Mouse (Mus musculus) kidney, embryonic 15.5 days (tissue): ENCODE measurements around the gene Trpv2. TPM values are rescaled to one million over a fixed set of nuclear protein-coding genes. Genes with fewer than 3 reads are reported as not detected.

Source experiments
- ATAC-seq: fragments of 200-750 bp; cut with Nextera tagmentation; replicated peaks from 2 replicates; pipeline ENCODE4 v1.8.0; 2017; ENCODE audit warnings: moderate TSS enrichment; ENCODE audit not compliant: low FRiP score
- H3K27ac ChIP-seq: fragments of 300-500 bp; sonication (generic); 2 replicates; pipeline ENCODE4 v1.5.1; 2015; ENCODE audit warnings: mild to moderate bottlenecking, inconsistent platforms
- H3K27me3 ChIP-seq: fragments of 300-500 bp; sonication (generic); 2 replicates; pipeline ENCODE4 v1.6.1; 2015; ENCODE audit warnings: inconsistent platforms
- H3K36me3 ChIP-seq: fragments of 300-500 bp; sonication (generic); 2 replicates; pipeline ENCODE4 v1.6.1; 2015; ENCODE audit warnings: inconsistent platforms
- H3K4me1 ChIP-seq: fragments of 300-500 bp; sonication (generic); 2 replicates; pipeline ENCODE4 v1.6.1; 2015; ENCODE audit warnings: inconsistent platforms
- H3K4me2 ChIP-seq: fragments of 300-500 bp; sonication (generic); 2 replicates; pipeline ENCODE4 v1.6.1; 2015; ENCODE audit warnings: moderate library complexity, mild to moderate bottlenecking, inconsistent platforms
- H3K4me3 ChIP-seq: fragments of 300-500 bp; sonication (generic); replicated peaks from 2 replicates; pipeline ENCODE4 v1.5.1; 2015; ENCODE audit warnings: mild to moderate bottlenecking, inconsistent platforms
- H3K9ac ChIP-seq: fragments of 300-500 bp; sonication (generic); 2 replicates; pipeline ENCODE4 v1.6.1; 2015; ENCODE audit warnings: mild to moderate bottlenecking, inconsistent platforms
- H3K9me3 ChIP-seq: fragments of 300-500 bp; sonication (generic); replicated peaks from 2 replicates; pipeline ENCODE4 v1.6.1; 2016; ENCODE audit warnings: inconsistent platforms
- WGBS: fragments of 180-500 bp; shearing (Covaris S2); methylation state at CpG from one replicate; pipeline ENCODE4 v1.1.7; 2015; ENCODE audit warnings: mixed read lengths; 5-methylcytosine and 5-hydroxymethylcytosine counted together
- polyA plus RNA-seq: library from polyadenylated mRNA; unstranded; fragments of >200 nt; fragmentation: Nextera tagmentation; extraction: Ambion mirVana; gene quantifications from 2 replicates; pipeline ENCODE4 v1.2.1, GENCODE M21; 2015

Gene Trpv2
- polyA plus RNA-seq, 1 experiment from 2014 or later: 6.4 TPM

DNA sequence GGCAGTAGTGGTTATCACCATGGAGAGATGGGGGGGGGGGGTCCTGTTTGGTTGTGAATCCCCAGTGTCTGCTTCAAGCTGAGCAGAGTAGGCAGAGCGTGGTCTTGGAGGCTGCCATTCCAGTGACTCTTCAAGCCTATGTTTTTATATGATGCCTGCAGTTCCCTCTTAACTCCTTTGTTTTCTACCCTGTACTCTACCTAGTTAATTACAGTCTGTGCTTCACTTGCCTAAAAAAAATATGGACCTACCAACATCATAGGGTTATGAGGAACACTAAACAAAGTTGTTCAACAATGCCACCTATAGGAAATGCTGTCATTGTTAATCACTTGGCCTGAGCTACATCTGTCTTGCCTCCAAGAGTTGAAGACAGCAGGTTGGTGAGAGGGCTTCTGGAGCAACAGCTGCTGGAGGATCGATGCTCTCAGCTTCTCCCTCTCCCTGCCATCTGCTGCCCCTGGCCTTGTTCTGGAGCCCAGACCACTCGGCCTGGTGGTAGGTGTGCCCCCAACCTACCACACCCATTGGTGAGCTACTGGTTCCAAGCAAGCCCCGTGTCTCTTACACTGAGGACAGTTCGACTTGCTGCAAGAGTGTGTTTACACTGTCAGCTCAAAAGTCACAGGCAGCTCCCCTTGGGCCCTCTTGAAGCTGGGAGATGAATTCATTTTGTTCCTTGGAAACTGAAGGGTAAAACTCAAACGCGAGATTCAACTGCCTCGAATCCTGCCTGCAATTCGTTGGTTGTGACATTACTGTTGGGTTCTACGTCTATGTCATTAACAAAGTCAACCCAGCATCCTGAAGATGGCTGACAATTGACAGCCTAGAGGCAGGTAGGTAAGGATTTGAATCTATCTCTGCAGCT, 32.2 kb downstream of the Trpv2 start:
- no peak overlapping the region for H3K9ac ChIP-seq
- peak overlapping the region; percentile 63 for H3K27ac ChIP-seq
- no peak overlapping the region for H3K4me2 ChIP-seq
- peak overlapping the region; percentile 77; the same call in 1 of the 2 replicates for H3K4me3 ChIP-seq
- ATAC-seq: no peak
- WGBS: 62% methylated on average over 10 of the region's 10 CpGs
- no peaks in the 10 kb centered on the region for H3K9me3 ChIP-seq
- H3K4me1 ChIP-seq: peaks cover 33% of the 10 kb centered on the region
- peaks cover 76% of the 10 kb centered on the region for H3K36me3 ChIP-seq
- no peaks in the 10 kb centered on the region for H3K27me3 ChIP-seq

DNA sequence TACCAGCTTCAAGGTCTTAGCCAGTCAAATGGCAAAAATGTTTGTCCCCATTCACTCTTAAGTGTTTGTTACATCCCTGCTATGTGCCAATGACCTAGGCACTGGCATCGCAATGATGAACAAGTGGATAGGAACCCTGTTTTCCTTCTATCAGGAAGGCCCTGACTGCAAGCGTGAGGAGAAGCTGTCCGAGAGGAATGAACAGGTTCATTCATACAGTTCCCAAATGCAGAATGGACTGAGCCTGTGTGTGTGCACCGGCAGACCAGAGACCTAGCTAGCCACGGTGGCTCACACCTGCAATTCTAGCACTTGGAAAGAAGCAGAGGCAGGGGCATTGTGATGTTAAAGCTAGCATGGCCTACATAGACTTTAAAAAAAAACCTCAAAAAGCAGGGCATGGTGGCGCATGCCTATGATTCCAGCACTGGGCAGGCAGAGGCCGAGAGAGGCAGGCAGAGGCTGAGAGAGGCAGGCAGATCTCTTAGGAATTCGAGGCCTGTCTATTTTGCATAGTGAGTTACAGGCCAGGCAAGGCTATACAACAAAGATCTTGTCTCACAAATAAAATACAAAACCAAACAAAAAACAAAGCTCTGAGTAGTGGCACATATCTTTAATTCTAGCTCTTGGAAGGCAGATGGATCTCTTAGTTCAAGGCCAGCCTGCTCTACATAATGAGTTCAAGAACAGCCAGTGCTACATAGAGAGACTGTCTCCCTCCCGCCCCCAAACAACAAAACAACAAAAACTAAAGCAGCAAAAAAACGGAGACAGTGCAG, 33.1 kb downstream of the Trpv2 start:
- H3K27me3 ChIP-seq: no peaks in the 10 kb centered on the region
- H3K4me3 ChIP-seq: no peak overlapping the region
- no peak for ATAC-seq
- WGBS: 65% methylated on average over 10 of the region's 10 CpGs
- H3K9me3 ChIP-seq: no peaks in the 10 kb centered on the region
- peaks cover 30% of the 10 kb centered on the region for H3K4me1 ChIP-seq
- no peak overlapping the region for H3K9ac ChIP-seq
- H3K27ac ChIP-seq: peak overlapping the region; percentile 37; the same call in 1 of the 2 replicates
- peaks cover 80% of the 10 kb centered on the region for H3K36me3 ChIP-seq
- no peak overlapping the region for H3K4me2 ChIP-seq

DNA sequence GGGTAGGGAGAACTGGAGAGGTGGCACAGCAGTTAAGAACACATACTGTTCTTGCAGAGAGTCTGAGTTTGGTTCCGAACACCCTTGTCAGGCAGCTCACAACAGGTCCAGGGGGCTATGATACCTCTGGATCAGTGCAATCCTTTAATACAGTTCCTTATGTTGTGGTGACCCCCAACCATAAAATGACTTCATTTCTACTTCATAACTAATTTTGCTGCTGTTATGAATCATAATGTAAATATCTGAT, 33.6 kb downstream of the Trpv2 start:
- no peak for ATAC-seq
- Histone ChIP-seq H3K27ac (no peak overlapping the region; the same call in 1 of the 2 replicates), H3K4me1 (peaks cover 30% of the 10 kb centered on the region), H3K9me3 (no peaks in the 10 kb centered on the region), H3K9ac (no peak overlapping the region), H3K27me3 (no peaks in the 10 kb centered on the region), H3K36me3 (peaks cover 80% of the 10 kb centered on the region), H3K4me3 (no peak overlapping the region), H3K4me2 (no peak overlapping the region)
- 97% methylated on average over 1 of the region's 1 CpGs for WGBS

DNA sequence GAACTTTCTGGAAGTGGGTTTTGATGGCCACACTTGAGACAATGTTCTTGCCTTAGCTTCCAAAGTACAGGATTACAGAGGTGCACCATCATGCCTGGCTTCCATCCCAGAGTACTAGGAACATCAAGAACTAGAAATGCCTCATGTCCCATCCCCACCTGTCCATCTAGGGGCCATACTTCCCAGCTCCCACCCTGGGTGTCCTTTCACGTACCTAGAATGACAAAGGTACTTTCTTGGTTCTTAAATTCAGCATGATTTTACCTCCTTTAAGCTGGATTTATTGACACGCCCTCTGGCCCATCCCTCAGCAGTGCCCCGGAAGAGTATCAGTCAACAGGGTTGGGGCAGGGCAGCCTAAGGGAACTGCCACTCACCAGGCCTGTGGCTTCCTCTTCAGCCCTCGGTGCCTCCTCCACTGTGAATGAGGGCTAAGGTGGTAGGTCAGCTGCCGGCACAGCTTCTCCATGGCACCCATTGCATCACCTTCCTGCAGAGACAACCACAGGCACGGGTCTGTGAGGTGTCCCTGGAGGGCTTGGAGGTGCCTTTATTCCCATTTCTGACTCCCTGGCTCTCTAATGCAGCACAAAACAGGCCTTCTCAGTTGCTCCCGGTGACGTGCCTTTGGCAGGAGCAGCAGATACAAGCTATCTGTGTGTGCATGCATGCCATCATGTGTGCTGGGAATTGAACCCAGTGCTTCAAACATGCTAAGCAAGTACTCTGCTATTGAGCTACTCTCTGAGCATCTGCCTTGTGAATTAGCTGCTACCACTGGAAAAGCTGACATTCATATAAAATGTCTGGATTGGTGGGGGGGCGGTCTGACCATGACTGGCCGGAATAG, 34.8 kb downstream of the Trpv2 start:
- H3K9me3 ChIP-seq: no peaks in the 10 kb centered on the region
- no peaks in the 10 kb centered on the region for H3K27me3 ChIP-seq
- H3K4me2 ChIP-seq: no peak overlapping the region
- H3K4me1 ChIP-seq: peaks cover 33% of the 10 kb centered on the region
- peaks cover 71% of the 10 kb centered on the region for H3K36me3 ChIP-seq
- 82% methylated on average over 10 of the region's 10 CpGs for whole genome bisulfite sequencing
- no peak overlapping the region for H3K4me3 ChIP-seq
- H3K9ac ChIP-seq: no peak overlapping the region
- H3K27ac ChIP-seq: no peak overlapping the region
- no peak for ATAC-seq

DNA sequence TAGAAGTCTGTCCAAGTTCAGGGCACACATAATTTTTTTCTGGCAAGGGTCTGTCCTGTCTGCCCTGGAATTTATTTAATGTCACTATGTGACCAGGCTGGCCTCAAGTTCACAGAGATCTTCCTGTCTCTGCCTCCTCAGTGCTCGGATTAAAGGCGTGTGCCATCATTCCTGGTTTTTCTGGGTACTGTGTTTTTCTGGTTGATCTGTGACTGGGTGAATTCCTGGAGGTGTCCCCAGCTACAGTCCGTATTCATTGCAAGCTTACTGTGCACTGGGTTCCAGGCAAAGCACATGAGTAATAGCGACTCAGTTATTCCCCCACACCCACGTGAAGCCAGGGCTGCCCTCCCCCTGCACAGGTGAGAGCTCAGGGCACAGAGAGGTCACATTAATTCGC, 36.0 kb downstream of the Trpv2 start:
- ATAC-seq: no peak
- H3K9ac ChIP-seq: no peak overlapping the region
- 76% methylated on average over 6 of the region's 6 CpGs for WGBS

DNA sequence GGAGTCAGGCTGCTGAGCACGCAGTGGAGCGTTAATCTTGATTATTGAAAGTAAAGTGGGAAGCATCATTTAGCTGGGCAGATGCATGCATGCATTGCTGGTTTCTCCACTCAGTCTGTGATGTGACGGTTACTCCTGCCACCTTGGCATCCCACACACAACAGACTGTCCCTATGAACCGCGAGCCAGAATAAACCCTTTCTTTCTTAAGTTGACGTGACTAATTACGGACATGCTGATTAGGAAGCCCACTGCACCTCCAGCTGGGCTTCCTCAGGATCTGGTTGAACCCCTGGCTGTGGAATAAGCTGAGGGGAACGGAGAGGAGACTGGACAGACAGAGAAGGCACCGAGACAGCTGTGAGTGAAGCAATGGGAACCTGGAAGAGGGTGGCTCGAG, 38.3 kb downstream of the Trpv2 start:
- H3K27me3 ChIP-seq: no peaks in the 10 kb centered on the region
- peaks cover 17% of the 10 kb centered on the region for H3K4me1 ChIP-seq
- peaks cover 54% of the 10 kb centered on the region for H3K36me3 ChIP-seq
- 85% methylated on average over 10 of the region's 10 CpGs for WGBS
- H3K27ac ChIP-seq: no peak overlapping the region
- ATAC-seq: no peak
- no peak overlapping the region for H3K4me2 ChIP-seq
- H3K9ac ChIP-seq: no peak overlapping the region
- H3K9me3 ChIP-seq: no peaks in the 10 kb centered on the region
- H3K4me3 ChIP-seq: no peak overlapping the region

More for the DNA sequence above, 36.0 kb downstream of the Trpv2 start:
- H3K27ac ChIP-seq: no peak overlapping the region
- no peak overlapping the region for H3K4me2 ChIP-seq
- no peaks in the 10 kb centered on the region for H3K27me3 ChIP-seq
- no peak overlapping the region for H3K4me3 ChIP-seq
- H3K9me3 ChIP-seq: no peaks in the 10 kb centered on the region
- H3K4me1 ChIP-seq: peaks cover 31% of the 10 kb centered on the region
- H3K36me3 ChIP-seq: peaks cover 59% of the 10 kb centered on the region

DNA sequence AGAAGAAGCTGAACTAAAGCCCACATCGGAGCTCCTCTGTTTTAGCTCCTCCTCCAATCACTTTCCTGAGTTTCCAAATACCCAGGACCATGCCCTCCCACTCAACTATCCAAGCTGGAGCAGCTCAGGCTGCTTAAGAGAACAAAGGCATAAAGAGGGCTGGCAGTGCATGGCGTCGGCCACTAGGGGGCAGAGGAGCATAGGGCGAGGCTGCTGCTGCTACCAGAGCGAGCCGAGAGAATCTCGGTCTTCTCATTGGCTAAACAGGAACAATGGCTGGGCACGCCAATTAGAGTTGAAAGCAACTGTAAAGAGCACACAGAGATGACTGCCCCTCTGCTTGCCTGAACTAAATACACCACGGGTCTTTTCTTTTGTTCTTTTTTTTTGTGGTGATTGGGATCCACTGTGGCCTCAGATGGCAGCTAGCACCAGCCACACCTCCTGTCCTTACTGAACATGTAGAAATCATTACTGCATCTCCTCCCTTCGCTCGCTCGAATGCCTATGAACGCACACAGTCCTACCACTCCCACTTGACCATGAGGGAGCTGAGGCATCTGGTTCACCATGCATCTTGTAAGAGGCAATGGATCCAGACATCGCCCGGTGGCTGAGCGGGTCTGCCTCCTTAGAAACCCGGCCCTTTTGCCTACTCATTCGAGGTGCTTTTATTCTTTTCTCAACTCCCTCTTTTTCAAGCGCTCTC, 39.5 kb downstream of the Trpv2 start:
- Histone ChIP-seq H3K4me3 (peak overlapping the region; percentile 31), H3K9ac (peak overlapping the region; percentile 50)
- 17% methylated on average over 19 of the region's 19 CpGs for WGBS

DNA sequence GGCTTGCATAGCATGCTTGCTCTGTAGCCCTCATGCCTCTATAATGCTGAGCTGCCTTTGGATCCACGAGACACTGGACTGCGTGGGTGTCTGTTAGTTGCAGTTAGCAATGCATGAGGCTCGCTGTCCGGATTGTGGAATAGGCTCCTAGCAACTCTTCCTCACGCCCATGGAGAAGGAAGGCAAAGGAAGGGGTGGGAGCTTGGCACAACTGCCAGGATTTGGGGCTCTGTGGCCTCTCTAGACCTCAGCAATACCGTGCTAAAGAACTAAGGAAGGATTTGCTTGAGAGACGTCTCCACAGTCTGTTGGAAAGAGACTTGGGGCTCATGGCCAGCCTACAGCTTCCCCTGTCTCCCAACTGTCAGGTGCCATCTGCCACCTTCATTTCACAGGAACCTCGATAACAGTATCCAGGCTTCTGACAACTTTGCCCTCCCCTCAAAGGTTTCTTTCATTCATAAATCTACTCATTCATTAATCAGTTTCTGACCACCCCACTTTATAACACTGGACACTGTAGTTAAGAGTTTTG, 40.7 kb downstream of the Trpv2 start:
- 84% methylated on average over 8 of the region's 8 CpGs for WGBS
- H3K4me3 ChIP-seq: no peak overlapping the region
- peaks cover 51% of the 10 kb centered on the region for H3K36me3 ChIP-seq
- H3K4me1 ChIP-seq: peaks cover 17% of the 10 kb centered on the region
- no peak overlapping the region for H3K4me2 ChIP-seq
- H3K9ac ChIP-seq: no peak overlapping the region
- H3K27me3 ChIP-seq: no peaks in the 10 kb centered on the region
- H3K9me3 ChIP-seq: no peaks in the 10 kb centered on the region
- ATAC-seq: no peak
- H3K27ac ChIP-seq: 0 out of 2 replicates have a peak overlapping the region, but pooled peaks have one; percentile 79

More for the DNA sequence above, 39.5 kb downstream of the Trpv2 start:
- Histone ChIP-seq H3K36me3 (peaks cover 51% of the 10 kb centered on the region), H3K27me3 (no peaks in the 10 kb centered on the region), H3K27ac (peak overlapping the region; percentile 79), H3K4me1 (peaks cover 17% of the 10 kb centered on the region), H3K4me2 (peak overlapping the region; percentile 53), H3K9me3 (no peaks in the 10 kb centered on the region)
- ATAC-seq: peak; percentile 94

DNA sequence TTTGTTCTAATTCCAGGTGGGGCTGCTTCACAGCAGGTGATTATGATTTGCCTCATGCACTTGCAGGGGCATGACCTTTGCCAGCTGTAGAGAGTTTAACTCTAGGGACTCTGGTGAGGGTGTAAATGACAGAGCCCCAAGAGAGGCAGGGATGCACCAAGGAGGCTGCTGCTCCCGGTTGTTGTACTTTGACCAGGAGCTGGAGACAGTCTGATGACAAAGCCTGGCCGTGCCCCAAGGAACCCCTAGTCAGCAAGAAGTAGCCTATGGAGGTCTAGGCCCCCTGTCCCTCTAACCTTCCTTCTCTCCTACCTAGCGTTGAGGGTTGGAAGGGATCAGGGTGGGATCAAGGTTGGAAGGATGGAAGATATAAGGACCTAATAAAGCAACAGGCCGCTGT, 41.2 kb downstream of the Trpv2 start:
- WGBS: 87% methylated on average over 4 of the region's 4 CpGs
- no peak overlapping the region for H3K4me2 ChIP-seq
- H3K27me3 ChIP-seq: no peaks in the 10 kb centered on the region
- H3K36me3 ChIP-seq: peaks cover 46% of the 10 kb centered on the region
- H3K4me3 ChIP-seq: no peak overlapping the region
- H3K27ac ChIP-seq: no peak overlapping the region
- no peak for ATAC-seq
- H3K9ac ChIP-seq: no peak overlapping the region
- peaks cover 17% of the 10 kb centered on the region for H3K4me1 ChIP-seq
- H3K9me3 ChIP-seq: no peaks in the 10 kb centered on the region

DNA sequence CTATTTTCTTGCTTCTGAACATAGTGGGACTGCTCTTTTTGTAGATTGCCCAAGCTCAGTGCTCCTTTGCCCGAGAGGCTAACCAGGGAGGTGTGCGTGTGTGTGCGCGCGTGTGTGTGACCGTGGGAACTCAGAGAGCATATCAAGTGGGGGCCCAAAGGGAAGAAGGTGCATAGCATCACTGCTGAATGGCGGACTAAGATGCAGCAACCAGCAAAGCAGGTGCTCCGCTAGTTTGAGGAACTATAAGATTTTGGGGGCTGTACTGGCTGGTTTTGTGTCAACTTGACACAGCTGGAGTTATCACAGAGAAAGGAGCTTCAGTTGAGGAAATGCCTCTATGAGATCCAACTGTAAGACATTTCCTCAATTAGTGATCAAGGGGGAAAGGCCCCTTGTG, 46.8 kb downstream of the Trpv2 start:
- H3K27me3 ChIP-seq: no peaks in the 10 kb centered on the region
- WGBS: 96% methylated on average over 8 of the region's 8 CpGs

DNA sequence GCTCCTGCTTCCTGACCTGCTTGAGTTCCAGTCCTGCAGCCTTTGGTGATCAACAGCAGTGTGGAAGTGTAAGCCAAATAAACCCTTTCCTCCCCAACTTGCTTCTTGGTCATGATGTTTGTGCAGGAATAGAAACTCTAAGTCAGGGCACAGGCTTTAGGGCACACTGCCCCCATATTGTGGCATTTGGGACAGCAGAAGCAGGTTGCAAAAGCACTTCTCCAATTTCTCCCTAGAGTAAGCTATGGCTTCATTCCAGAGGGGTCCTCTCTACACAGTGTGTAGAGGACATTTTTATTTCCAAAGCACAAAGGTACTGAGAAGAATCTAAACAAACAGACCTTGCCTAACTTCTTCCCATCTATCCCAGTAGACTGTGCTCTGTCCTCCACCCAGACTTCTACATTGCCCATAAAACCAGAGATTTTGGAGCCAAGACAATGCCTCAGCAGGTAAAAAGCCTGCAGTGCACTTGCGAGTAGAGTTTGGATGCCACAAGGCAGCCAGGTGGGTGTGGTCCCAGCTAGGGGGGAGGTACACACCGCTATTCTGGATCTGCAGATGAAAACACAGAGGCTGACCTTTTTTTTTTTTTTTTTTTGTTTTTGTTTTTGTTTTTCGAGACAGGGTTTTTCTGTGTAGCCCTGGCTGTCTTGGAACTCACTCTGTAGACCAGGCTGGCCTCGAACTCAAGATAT, 47.4 kb downstream of the Trpv2 start:
- no peak for ATAC-seq
- Histone ChIP-seq H3K4me3 (no peak overlapping the region), H3K27me3 (no peaks in the 10 kb centered on the region), H3K36me3 (peaks cover 29% of the 10 kb centered on the region), H3K4me2 (no peak overlapping the region), H3K27ac (no peak overlapping the region), H3K4me1 (peaks cover 24% of the 10 kb centered on the region), H3K9ac (no peak overlapping the region), H3K9me3 (no peaks in the 10 kb centered on the region)
- WGBS: 84% methylated on average over 4 of the region's 4 CpGs

More for the DNA sequence above, 46.8 kb downstream of the Trpv2 start:
- H3K9me3 ChIP-seq: no peaks in the 10 kb centered on the region
- no peak overlapping the region for H3K9ac ChIP-seq
- H3K4me1 ChIP-seq: peaks cover 24% of the 10 kb centered on the region
- H3K4me2 ChIP-seq: no peak overlapping the region
- H3K36me3 ChIP-seq: peaks cover 31% of the 10 kb centered on the region
- H3K27ac ChIP-seq: no peak overlapping the region
- no peak for ATAC-seq
- H3K4me3 ChIP-seq: no peak overlapping the region
